Mouse (Mus musculus): ENCODE data around the gene Jkamp. TPM values are rescaled to one million over a fixed set of nuclear protein-coding genes. Genes with fewer than 3 reads are reported as not detected.

Jkamp gene
- total and polyA plus RNA-seq, 3 experiments: 14.9 to 25.0 TPM; not detected in 1

- no peaks in the 10 kb centered on the region for H3K9me3 ChIP-seq (replicated peaks; ENCODE audit: insufficient read depth, low read length)
- TF ChIP-seq TBP (IDR thresholded peaks at IDR 0.05; ENCODE audit: low read depth, low read length): no peak
- TF ChIP-seq RCOR1 (IDR thresholded peaks at IDR 0.05; ENCODE audit: low read depth, low read length): no peak
- peak; percentile 49 to 87 (median 71) for TF ChIP-seq CTCF (IDR thresholded peaks at IDR 0.05 in 2 of 3, conservative IDR thresholded peaks at IDR 0.05 in 1 of 3; ENCODE audit: control insufficient read depth in 1 of 3, insufficient read depth in 1 of 3, low read depth in 2 of 3, low read length in 3 of 3, poor library complexity in 1 of 3, severe bottlenecking in 1 of 3)
- no peak for TF ChIP-seq MYB (IDR thresholded peaks at IDR 0.05; ENCODE audit: low read depth, low read length)
- TF ChIP-seq TCF12 (IDR thresholded peaks at IDR 0.05; ENCODE audit: low read depth, low read length): 0 out of 2 replicates have a peak, but pooled peaks have one; percentile 9
- TF ChIP-seq BHLHE40 (IDR thresholded peaks at IDR 0.05; ENCODE audit: borderline replicate concordance, low read depth, low read length): no peak
- no peak for TF ChIP-seq ZMIZ1 (IDR thresholded peaks at IDR 0.05; ENCODE audit: low read depth, low read length)
- TF ChIP-seq ETS1 (IDR thresholded peaks at IDR 0.05; ENCODE audit: low read depth, low read length): no peak
- no peak for TF ChIP-seq HCFC1 (IDR thresholded peaks at IDR 0.05; ENCODE audit: low read depth, low read length)
- TF ChIP-seq NRF1 (IDR thresholded peaks at IDR 0.05; ENCODE audit: insufficient read depth, low read depth, low read length, poor library complexity, severe bottlenecking): no peak
- TF ChIP-seq POLR2AphosphoS5 (IDR thresholded peaks at IDR 0.05; ENCODE audit: borderline replicate concordance, low read depth, low read length): no peak
- no peak for TF ChIP-seq UBTF (IDR thresholded peaks at IDR 0.05; ENCODE audit: borderline replicate concordance, insufficient read depth, low read depth, low read length)
- TF ChIP-seq CHD2 (IDR thresholded peaks at IDR 0.05; ENCODE audit: low read length): no peak
- TF ChIP-seq MXI1 (IDR thresholded peaks at IDR 0.05; ENCODE audit: low read depth, low read length): no peak
- TF ChIP-seq USF1 (IDR thresholded peaks at IDR 0.05; ENCODE audit: low read depth, low read length): no peak
- TF ChIP-seq USF2 (IDR thresholded peaks at IDR 0.05; ENCODE audit: borderline replicate concordance in 1 of 2, insufficient read depth in 1 of 2, low read depth in 1 of 2, low read length in 2 of 2): no peak
- TF ChIP-seq NELFE (IDR thresholded peaks at IDR 0.05; ENCODE audit: low read depth, low read length): no peak
- TF ChIP-seq E2F4 (IDR thresholded peaks at IDR 0.05; ENCODE audit: borderline replicate concordance, low read depth, low read length): no peak
- TF ChIP-seq POLR2A (IDR thresholded peaks at IDR 0.05; ENCODE audit: control insufficient read depth in 1 of 2, insufficient read depth in 1 of 2, low read depth in 1 of 2, low read length in 2 of 2, poor library complexity in 1 of 2): no peak
- no peak for TF ChIP-seq MYC (IDR thresholded peaks at IDR 0.05; ENCODE audit: low read depth, low read length)
- TF ChIP-seq SIN3A (IDR thresholded peaks at IDR 0.05; ENCODE audit: low read length): no peak
- TF ChIP-seq MAZ (IDR thresholded peaks at IDR 0.05; ENCODE audit: low read depth, low read length): no peak
- TF ChIP-seq JUND (IDR thresholded peaks at IDR 0.05; ENCODE audit: low read depth, low read length): no peak
- peak; percentile 84 for TF ChIP-seq RAD21 (IDR thresholded peaks at IDR 0.05; ENCODE audit: low read depth, low read length)
- peak; percentile 58 for TF ChIP-seq ZC3H11A (IDR thresholded peaks at IDR 0.05; ENCODE audit: low read depth, low read length)
- TF ChIP-seq KAT2A (conservative IDR thresholded peaks at IDR 0.05; ENCODE audit: low read depth, low read length): no peak
- TF ChIP-seq TAL1 (IDR thresholded peaks at IDR 0.05; ENCODE audit: low read length): no peak
- no peak for TF ChIP-seq GABPA (IDR thresholded peaks at IDR 0.05; ENCODE audit: low read depth, low read length)
- TF ChIP-seq ELF1 (IDR thresholded peaks at IDR 0.05; ENCODE audit: low read depth, low read length): peak; percentile 7; the same call in 1 of the 2 replicates
- no peak for TF ChIP-seq POLR2AphosphoS2 (IDR thresholded peaks at IDR 0.05; ENCODE audit: low read length)
- no peak for TF ChIP-seq MEF2A (IDR thresholded peaks at IDR 0.05; ENCODE audit: extremely low read depth, insufficient replicate concordance, low read depth, low read length, poor library complexity, severe bottlenecking)
- no peak for TF ChIP-seq EP300 (IDR thresholded peaks at IDR 0.05; ENCODE audit: low read depth in 1 of 2, low read length in 2 of 2)
- no peak for TF ChIP-seq ZNF384 (IDR thresholded peaks at IDR 0.05; ENCODE audit: low read depth, low read length)
- TF ChIP-seq GATA1 (IDR thresholded peaks at IDR 0.05; ENCODE audit: low read depth, low read length): no peak
- TF ChIP-seq CHD1 (IDR thresholded peaks at IDR 0.05; ENCODE audit: low read depth, low read length): no peak
- TF ChIP-seq SMC3 (IDR thresholded peaks at IDR 0.05; ENCODE audit: low read depth, low read length): peak; percentile 85
- H3K4me1 ChIP-seq (ENCODE audit: control insufficient read depth in 1 of 2, insufficient read depth in 2 of 2, low read length in 2 of 2): no peaks in the 10 kb centered on the region; a peak in 2 of 4 replicates
- peak overlapping the region; percentile 48 for H3K4me3 ChIP-seq (ENCODE audit: control insufficient read depth in 1 of 2, insufficient read depth in 1 of 2, low read depth in 2 of 2, low read length in 2 of 2)
- DNase-seq (ENCODE audit: low read depth, low spot score): peak; percentile 87
- H3K27ac ChIP-seq (ENCODE audit: control insufficient read depth, low read depth, low read length): no peak overlapping the region
- H3K27me3 ChIP-seq (ENCODE audit: control insufficient read depth in 1 of 2, insufficient read depth in 2 of 2, low read length in 2 of 2): peaks cover 0 to 1% of the 10 kb centered on the region in 2 experiments; a peak in 1 of 4 replicates
- H3K9ac ChIP-seq (ENCODE audit: control insufficient read depth, low read depth, low read length, poor library complexity, severe bottlenecking): peak overlapping the region; percentile 61
- no peaks in the 10 kb centered on the region for H3K79me2 ChIP-seq (ENCODE audit: control insufficient read depth, insufficient read depth, low read length, poor library complexity)
- H3K36me3 ChIP-seq (ENCODE audit: control insufficient read depth in 1 of 2, insufficient read depth in 2 of 2, low read length in 2 of 2): no peaks in the 10 kb centered on the region
Observed at GRCm38 (mm10) chr12:72104525-72105281, 19.3 kb downstream of the Jkamp start.
